Mouse (Mus musculus): ENCODE data around the gene B230104I21Rik. TPM values are rescaled to one million over a fixed set of nuclear protein-coding genes. Genes with fewer than 3 reads are reported as not detected.

Gene B230104I21Rik
- polyA plus RNA-seq, 1 experiment from 2014 or later, result not detected

DNA sequence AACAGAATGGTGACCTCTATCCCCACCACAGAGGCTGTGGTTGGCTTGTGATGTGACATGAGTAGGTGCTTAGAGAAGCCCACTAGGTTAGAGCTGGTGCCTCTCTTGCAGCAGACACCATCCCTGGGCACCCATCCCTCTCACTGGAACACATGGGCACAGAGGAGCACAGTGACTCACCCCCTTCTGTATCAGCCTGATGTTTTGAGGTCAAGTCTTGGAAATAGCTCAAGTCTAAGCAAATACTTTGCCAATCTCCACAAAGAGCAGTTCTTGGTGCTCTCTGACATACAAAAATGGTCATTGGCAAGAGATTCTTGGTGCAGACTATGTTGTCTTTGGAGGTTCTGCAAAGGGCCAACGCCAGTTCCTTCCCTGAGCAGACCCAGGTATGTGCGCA is 42.9 kb downstream of the B230104I21Rik start:
- H3K27ac ChIP-seq (ENCODE audit: low read depth, low read length), result no peak overlapping the region
- no peaks in the 10 kb centered on the region for H3K9me3 ChIP-seq (replicated peaks; ENCODE audit: control insufficient read depth, low read length)
- no peak overlapping the region for H3K9ac ChIP-seq (ENCODE audit: low read length)
- H3K4me3 ChIP-seq (ENCODE audit: low read depth, low read length), result no peak overlapping the region
- no peak overlapping the region for H3K4me2 ChIP-seq (ENCODE audit: low read length)
- no peaks in the 10 kb centered on the region for H3K27me3 ChIP-seq (replicated peaks; ENCODE audit: control insufficient read depth, insufficient read depth, low read length)
- no peaks in the 10 kb centered on the region for H3K36me3 ChIP-seq (ENCODE audit: control insufficient read depth, insufficient read depth, low read length)
- ATAC-seq (no peak), DNase-seq (ENCODE audit: low spot score) (no peak)
- H3K4me1 ChIP-seq (ENCODE audit: control insufficient read depth, insufficient read depth, low read length), result no peaks in the 10 kb centered on the region
- WGBS, result 89% methylated on average over 2 of the region's 2 CpGs

DNA sequence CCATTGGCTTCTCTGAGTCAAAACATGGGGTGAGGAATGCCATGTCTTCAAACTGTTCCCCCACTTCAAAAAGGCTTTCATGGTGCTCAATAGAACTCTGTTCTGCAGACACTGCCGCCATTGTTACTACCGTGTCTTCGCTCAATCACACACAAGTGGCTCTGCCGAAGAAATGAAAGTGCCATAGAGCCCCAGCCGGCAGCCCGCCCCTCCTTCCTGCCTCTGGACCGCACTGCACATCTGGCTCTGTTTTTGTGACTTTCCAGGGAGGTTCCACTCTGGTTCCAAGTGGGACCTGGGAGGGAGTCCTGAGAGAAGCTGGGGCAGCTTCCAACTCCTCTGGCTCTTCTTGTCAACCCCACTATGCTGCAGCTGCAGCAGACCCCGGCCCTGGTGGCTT is 49.3 kb downstream of the B230104I21Rik start:
- no peak overlapping the region for H3K9ac ChIP-seq (ENCODE audit: low read length)
- H3K27ac ChIP-seq (ENCODE audit: low read depth, low read length), result no peak overlapping the region
- no peaks in the 10 kb centered on the region for H3K36me3 ChIP-seq (ENCODE audit: control insufficient read depth, insufficient read depth, low read length)
- no peaks in the 10 kb centered on the region for H3K27me3 ChIP-seq (replicated peaks; ENCODE audit: control insufficient read depth, insufficient read depth, low read length)
- 59% methylated on average over 8 of the region's 8 CpGs for WGBS
- no peaks in the 10 kb centered on the region for H3K9me3 ChIP-seq (replicated peaks; ENCODE audit: control insufficient read depth, low read length)
- no peak for DNase-seq (ENCODE audit: low spot score)
- H3K4me2 ChIP-seq (ENCODE audit: low read length), result no peak overlapping the region
- no peak overlapping the region for H3K4me3 ChIP-seq (ENCODE audit: low read depth, low read length)
- H3K4me1 ChIP-seq (ENCODE audit: control insufficient read depth, insufficient read depth, low read length), result peaks cover 7% of the 10 kb centered on the region; the same call in 1 of the 2 replicates
- ATAC-seq, result no peak

GRCm38 (mm10) chr4:154385918-154386317 is 50.0 kb downstream of the B230104I21Rik start:
- ATAC-seq (no peak), DNase-seq (ENCODE audit: low spot score) (no peak)
- Histone ChIP-seq H3K27ac (ENCODE audit: low read depth, low read length) (no peak overlapping the region), H3K4me1 (ENCODE audit: control insufficient read depth, insufficient read depth, low read length) (peaks cover 9% of the 10 kb centered on the region; the same call in 1 of the 2 replicates), H3K36me3 (ENCODE audit: control insufficient read depth, insufficient read depth, low read length) (no peaks in the 10 kb centered on the region), H3K4me3 (ENCODE audit: low read depth, low read length) (no peak overlapping the region), H3K9me3 (replicated peaks; ENCODE audit: control insufficient read depth, low read length) (no peaks in the 10 kb centered on the region), H3K9ac (ENCODE audit: low read length) (no peak overlapping the region), H3K27me3 (replicated peaks; ENCODE audit: control insufficient read depth, insufficient read depth, low read length) (no peaks in the 10 kb centered on the region), H3K4me2 (ENCODE audit: low read length) (no peak overlapping the region)
- WGBS, result 59% methylated on average over 2 of the region's 2 CpGs

DNA sequence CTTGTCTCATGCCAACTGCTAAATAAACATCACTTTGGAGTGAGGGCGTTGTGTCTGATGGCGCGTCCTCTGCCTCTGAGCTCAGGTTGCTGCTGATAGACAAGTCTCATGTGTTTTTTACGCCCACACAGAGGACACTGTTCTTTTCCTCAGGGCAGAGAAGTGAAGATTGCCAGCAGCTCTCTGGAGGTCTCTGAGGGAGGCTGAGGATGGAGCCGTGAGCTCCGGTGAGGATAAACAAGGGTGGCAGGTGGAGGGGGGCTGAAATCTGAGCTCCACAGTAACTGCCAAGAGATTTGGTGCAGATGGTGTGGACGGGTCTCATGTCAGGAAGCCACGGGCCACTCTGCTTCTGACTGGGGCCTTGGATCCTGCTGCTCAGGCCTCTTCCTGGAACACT is 50.9 kb downstream of the B230104I21Rik start:
- Histone ChIP-seq H3K9me3 (replicated peaks; ENCODE audit: control insufficient read depth, low read length) (no peaks in the 10 kb centered on the region), H3K4me3 (ENCODE audit: low read depth, low read length) (no peak overlapping the region), H3K36me3 (ENCODE audit: control insufficient read depth, insufficient read depth, low read length) (no peaks in the 10 kb centered on the region), H3K4me1 (ENCODE audit: control insufficient read depth, insufficient read depth, low read length) (peaks cover 15% of the 10 kb centered on the region), H3K9ac (ENCODE audit: low read length) (no peak overlapping the region), H3K27ac (ENCODE audit: low read depth, low read length) (peak overlapping the region; percentile 30; the same call in 1 of the 2 replicates), H3K27me3 (replicated peaks; ENCODE audit: control insufficient read depth, insufficient read depth, low read length) (no peaks in the 10 kb centered on the region), H3K4me2 (ENCODE audit: low read length) (no peak overlapping the region)
- WGBS, result 44% methylated on average over 8 of the region's 8 CpGs
- ATAC-seq (no peak), DNase-seq (ENCODE audit: low spot score) (no peak)

GRCm38 (mm10) chr4:154389641-154390040 is 53.7 kb downstream of the B230104I21Rik start:
- Histone ChIP-seq H3K36me3 (ENCODE audit: control insufficient read depth, insufficient read depth, low read length) (no peaks in the 10 kb centered on the region), H3K27me3 (replicated peaks; ENCODE audit: control insufficient read depth, insufficient read depth, low read length) (no peaks in the 10 kb centered on the region), H3K4me3 (ENCODE audit: low read depth, low read length) (no peak overlapping the region), H3K9me3 (replicated peaks; ENCODE audit: control insufficient read depth, low read length) (no peaks in the 10 kb centered on the region), H3K4me2 (ENCODE audit: low read length) (no peak overlapping the region), H3K9ac (ENCODE audit: low read length) (no peak overlapping the region), H3K4me1 (ENCODE audit: control insufficient read depth, insufficient read depth, low read length) (peaks cover 25% of the 10 kb centered on the region), H3K27ac (ENCODE audit: low read depth, low read length) (peak overlapping the region; percentile 63; the same call in 1 of the 2 replicates)
- ATAC-seq (no peak), DNase-seq (ENCODE audit: low spot score) (no peak)
- WGBS, result 96% methylated on average over 2 of the region's 2 CpGs

DNA sequence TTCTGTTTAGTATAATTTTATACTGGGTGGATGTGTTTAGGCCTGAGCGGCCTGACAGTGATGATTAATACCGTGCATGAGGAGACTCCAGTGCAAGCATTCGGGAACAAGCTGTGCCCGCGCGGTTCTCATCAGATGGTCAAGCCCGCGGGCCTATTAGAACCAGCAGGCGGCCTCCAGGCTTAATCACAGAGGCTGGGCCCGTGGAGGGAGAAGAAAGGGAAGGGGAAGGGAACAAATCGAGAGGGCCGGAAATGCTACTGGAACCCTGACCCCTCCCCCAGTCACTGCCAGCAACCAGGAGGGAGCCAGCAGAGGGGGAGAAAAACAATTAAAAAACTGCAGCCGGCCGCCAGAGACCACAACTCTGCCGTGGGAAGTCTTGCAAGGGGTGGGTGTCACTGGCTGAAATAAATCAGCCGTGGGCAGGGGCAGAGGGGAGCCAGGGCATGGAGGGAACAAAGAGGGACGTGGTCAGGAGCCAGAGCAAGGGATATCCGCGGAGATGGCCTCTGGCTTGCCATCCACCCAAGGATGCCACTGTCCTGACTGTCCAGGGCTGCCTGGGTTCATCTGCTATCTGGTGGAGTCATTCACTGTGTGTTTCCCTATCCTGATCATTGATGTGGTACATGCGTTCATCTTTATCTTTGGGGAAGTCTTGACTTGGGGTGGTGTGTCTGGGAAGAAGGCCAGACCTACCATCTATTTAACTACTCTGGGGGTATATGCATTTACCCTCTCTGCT is 54.6 kb downstream of the B230104I21Rik start:
- peak overlapping the region; percentile 14; the same call in 1 of the 2 replicates for H3K9ac ChIP-seq (ENCODE audit: low read length)
- peak overlapping the region; percentile 63 for H3K27ac ChIP-seq (ENCODE audit: low read depth, low read length)
- H3K27me3 ChIP-seq (replicated peaks; ENCODE audit: control insufficient read depth, insufficient read depth, low read length), result no peaks in the 10 kb centered on the region
- H3K4me2 ChIP-seq (ENCODE audit: low read length), result no peak overlapping the region
- peaks cover 25% of the 10 kb centered on the region for H3K4me1 ChIP-seq (ENCODE audit: control insufficient read depth, insufficient read depth, low read length)
- WGBS, result 4% methylated on average over 20 of the region's 20 CpGs
- DNase-seq (ENCODE audit: low spot score) (peak; percentile 75), ATAC-seq (peak; percentile 72)
- no peaks in the 10 kb centered on the region for H3K36me3 ChIP-seq (ENCODE audit: control insufficient read depth, insufficient read depth, low read length)
- H3K4me3 ChIP-seq (ENCODE audit: low read depth, low read length), result no peak overlapping the region
- H3K9me3 ChIP-seq (replicated peaks; ENCODE audit: control insufficient read depth, low read length), result no peaks in the 10 kb centered on the region

GRCm38 (mm10) chr4:154392641-154393040 is 56.7 kb downstream of the B230104I21Rik start:
- no peak overlapping the region for H3K9ac ChIP-seq (ENCODE audit: low read length)
- ATAC-seq (no peak), DNase-seq (ENCODE audit: low spot score) (no peak)
- peaks cover 22% of the 10 kb centered on the region for H3K4me1 ChIP-seq (ENCODE audit: control insufficient read depth, insufficient read depth, low read length)
- 85% methylated on average over 1 of the region's 1 CpGs for WGBS
- no peak overlapping the region for H3K27ac ChIP-seq (ENCODE audit: low read depth, low read length)
- no peak overlapping the region for H3K4me3 ChIP-seq (ENCODE audit: low read depth, low read length)
- no peaks in the 10 kb centered on the region for H3K9me3 ChIP-seq (replicated peaks; ENCODE audit: control insufficient read depth, low read length)
- no peaks in the 10 kb centered on the region for H3K27me3 ChIP-seq (replicated peaks; ENCODE audit: control insufficient read depth, insufficient read depth, low read length)
- no peak overlapping the region for H3K4me2 ChIP-seq (ENCODE audit: low read length)
- no peaks in the 10 kb centered on the region for H3K36me3 ChIP-seq (ENCODE audit: control insufficient read depth, insufficient read depth, low read length)

GRCm38 (mm10) chr4:154393196-154394122 is 57.5 kb downstream of the B230104I21Rik start:
- ATAC-seq, result peak; percentile 38; the same call in 1 of the 2 replicates
- H3K4me2 ChIP-seq (ENCODE audit: low read length), result no peak overlapping the region
- H3K36me3 ChIP-seq (ENCODE audit: control insufficient read depth, insufficient read depth, low read length), result no peaks in the 10 kb centered on the region
- no peaks in the 10 kb centered on the region for H3K9me3 ChIP-seq (replicated peaks; ENCODE audit: control insufficient read depth, low read length)
- 36% methylated on average over 18 of the region's 18 CpGs for WGBS
- H3K27ac ChIP-seq (ENCODE audit: low read depth, low read length), result no peak overlapping the region; the same call in 1 of the 2 replicates
- peak; percentile 51 for DNase-seq (ENCODE audit: low spot score)
- H3K27me3 ChIP-seq (replicated peaks; ENCODE audit: control insufficient read depth, insufficient read depth, low read length), result no peaks in the 10 kb centered on the region
- peaks cover 22% of the 10 kb centered on the region for H3K4me1 ChIP-seq (ENCODE audit: control insufficient read depth, insufficient read depth, low read length)
- no peak overlapping the region for H3K4me3 ChIP-seq (ENCODE audit: low read depth, low read length)
- H3K9ac ChIP-seq (ENCODE audit: low read length), result no peak overlapping the region
